Mouse (Mus musculus) MEL (cell line): ENCODE measurements around the gene Etv4. TPM values are rescaled to one million over a fixed set of nuclear protein-coding genes. Genes with fewer than 3 reads are reported as not detected.

ENCODE experiments used
- DNase-seq: peaks from one replicate; pipeline ENCODE4 v3.0.0; 2011; ENCODE audit warnings: low read depth, low spot score
- H3K27ac ChIP-seq: 2 replicates; pipeline ENCODE4 v1.5.1; 2012; ENCODE audit warnings: low read depth, mild to moderate bottlenecking, control low read depth, low read length, moderate library complexity; ENCODE audit not compliant: control insufficient read depth
- H3K27me3 ChIP-seq, 2 experiments: fragments of 150-350 bp in 1 of 2; sonication (generic) in 1 of 2; 2 replicates each; pipeline ENCODE4 v1.6.1; 2012; ENCODE audit warnings: low read length in 2 of 2, mild to moderate bottlenecking in 2 of 2, improper control_type of control experiment in 1 of 2, moderate library complexity in 1 of 2; ENCODE audit not compliant: insufficient read depth in 2 of 2, control insufficient read depth in 1 of 2
- H3K36me3 ChIP-seq, 2 experiments: 2 replicates each; pipeline ENCODE4 v1.6.1; 2012 to 2014; ENCODE audit warnings: low read length in 2 of 2, improper control_type of control experiment in 1 of 2, inconsistent platforms in 1 of 2, mild to moderate bottlenecking in 1 of 2; ENCODE audit not compliant: insufficient read depth in 2 of 2, control insufficient read depth in 1 of 2
- H3K4me1 ChIP-seq, 2 experiments: fragments of 150-350 bp in 1 of 2; sonication (generic) in 1 of 2; 2 replicates each; pipeline ENCODE4 v1.6.1; 2012; ENCODE audit warnings: low read length in 2 of 2, improper control_type of control experiment in 1 of 2, mild to moderate bottlenecking in 1 of 2; ENCODE audit not compliant: insufficient read depth in 2 of 2, control insufficient read depth in 1 of 2
- H3K4me3 ChIP-seq, 2 experiments: fragments of 150-350 bp in 1 of 2; sonication (generic) in 1 of 2; 2 replicates each; pipeline ENCODE4 v1.5.1; 2012; ENCODE audit warnings: low read depth in 2 of 2, low read length in 2 of 2, mild to moderate bottlenecking in 2 of 2, moderate library complexity in 2 of 2, control low read depth in 1 of 2, improper control_type of control experiment in 1 of 2; ENCODE audit not compliant: control insufficient read depth in 1 of 2, insufficient read depth in 1 of 2
- H3K79me2 ChIP-seq: 2 replicates; pipeline ENCODE4 v1.6.1; 2012; ENCODE audit warnings: mild to moderate bottlenecking, low read length, moderate library complexity; ENCODE audit not compliant: control insufficient read depth, poor library complexity, insufficient read depth
- H3K9ac ChIP-seq: 2 replicates; pipeline ENCODE4 v1.6.1; 2012; ENCODE audit warnings: low read depth, mild to moderate bottlenecking, control low read depth, low read length, moderate library complexity; ENCODE audit not compliant: control insufficient read depth, poor library complexity, severe bottlenecking
- H3K9me3 ChIP-seq: fragments of 150-350 bp; sonication (generic); replicated peaks from 2 replicates; pipeline ENCODE4 v1.6.1; 2012; ENCODE audit warnings: mild to moderate bottlenecking, low read length, improper control_type of control experiment, moderate library complexity; ENCODE audit not compliant: insufficient read depth
- CHD1 ChIP-seq: IDR thresholded peaks from 2 replicates; pipeline ENCODE4 v1.6.1; 2012; ENCODE audit warnings: low read depth, mild to moderate bottlenecking, inconsistent platforms, low read length, improper control_type of control experiment
- CTCF ChIP-seq, 3 experiments: IDR thresholded peaks in 2 of 3; conservative IDR thresholded peaks in 1 of 3; 2 replicates each; pipeline ENCODE4 v1.5.1; 2011 to 2012; ENCODE audit warnings: low read length in 3 of 3, low read depth in 2 of 3, mild to moderate bottlenecking in 2 of 3, improper control_type of control experiment in 1 of 3, inconsistent platforms in 1 of 3, mixed read lengths in 1 of 3, moderate library complexity in 1 of 3; ENCODE audit not compliant: control insufficient read depth in 1 of 3, insufficient read depth in 1 of 3, poor library complexity in 1 of 3, severe bottlenecking in 1 of 3
- E2F4 ChIP-seq: IDR thresholded peaks from 2 replicates; pipeline ENCODE4 v1.6.1; 2011; ENCODE audit warnings: low read depth, low read length, improper control_type of control experiment, borderline replicate concordance
- ELF1 ChIP-seq: IDR thresholded peaks from 2 replicates; pipeline ENCODE4 v1.6.1; 2014; ENCODE audit warnings: low read depth, mild to moderate bottlenecking, inconsistent platforms, low read length, improper control_type of control experiment, moderate library complexity
- EP300 ChIP-seq, 2 experiments: IDR thresholded peaks; 2 replicates each; pipeline ENCODE4 v1.6.1; 2011; ENCODE audit warnings: improper control_type of control experiment in 2 of 2, low read length in 2 of 2, low read depth in 1 of 2, mild to moderate bottlenecking in 1 of 2
- ETS1 ChIP-seq: IDR thresholded peaks from 2 replicates; pipeline ENCODE4 v1.6.1; 2012; ENCODE audit warnings: low read depth, mild to moderate bottlenecking, inconsistent platforms, low read length, improper control_type of control experiment, moderate library complexity
- GABPA ChIP-seq: IDR thresholded peaks from 2 replicates; pipeline ENCODE4 v1.6.1; 2012; ENCODE audit warnings: low read depth, mild to moderate bottlenecking, inconsistent platforms, low read length, improper control_type of control experiment, moderate library complexity
- GATA1 ChIP-seq: IDR thresholded peaks from 2 replicates; pipeline ENCODE4 v1.6.1; 2011; ENCODE audit warnings: low read depth, low read length, improper control_type of control experiment
- HCFC1 ChIP-seq: IDR thresholded peaks from 2 replicates; pipeline ENCODE4 v1.6.1; 2012; ENCODE audit warnings: low read depth, mild to moderate bottlenecking, inconsistent platforms, low read length, improper control_type of control experiment, moderate library complexity
- JUND ChIP-seq: IDR thresholded peaks from 2 replicates; pipeline ENCODE4 v1.6.1; 2011; ENCODE audit warnings: low read depth, mild to moderate bottlenecking, improper control_type of control experiment, low read length
- MAFK ChIP-seq: IDR thresholded peaks from 2 replicates; pipeline ENCODE4 v1.6.1; 2011; ENCODE audit warnings: low read depth, mild to moderate bottlenecking, low read length, improper control_type of control experiment, borderline replicate concordance
- MAZ ChIP-seq: IDR thresholded peaks from 2 replicates; pipeline ENCODE4 v1.6.1; 2012; ENCODE audit warnings: low read depth, mild to moderate bottlenecking, inconsistent platforms, low read length, improper control_type of control experiment
- MEF2A ChIP-seq: IDR thresholded peaks from 2 replicates; pipeline ENCODE4 v1.6.1; 2014; ENCODE audit warnings: low read depth, mild to moderate bottlenecking, inconsistent platforms, low read length, improper control_type of control experiment; ENCODE audit not compliant: poor library complexity, insufficient replicate concordance, severe bottlenecking; ENCODE audit errors: extremely low read depth
- MXI1 ChIP-seq: IDR thresholded peaks from 2 replicates; pipeline ENCODE4 v1.6.1; 2011; ENCODE audit warnings: mild to moderate bottlenecking, low read depth, low read length, improper control_type of control experiment
- MYB ChIP-seq: IDR thresholded peaks from 2 replicates; pipeline ENCODE4 v1.6.1; 2011; ENCODE audit warnings: mild to moderate bottlenecking, low read depth, low read length, improper control_type of control experiment
- MYC ChIP-seq: IDR thresholded peaks from 2 replicates; pipeline ENCODE4 v1.6.1; 2011; ENCODE audit warnings: low read depth, mild to moderate bottlenecking, low read length, improper control_type of control experiment, moderate library complexity
- POLR2AphosphoS5 ChIP-seq: IDR thresholded peaks from 2 replicates; pipeline ENCODE4 v1.6.1; 2012; ENCODE audit warnings: low read depth, borderline replicate concordance, mild to moderate bottlenecking, inconsistent platforms, low read length, moderate library complexity, mixed read lengths
- RAD21 ChIP-seq: IDR thresholded peaks from 2 replicates; pipeline ENCODE4 v1.6.1; 2011; ENCODE audit warnings: mild to moderate bottlenecking, low read depth, low read length, improper control_type of control experiment
- RCOR1 ChIP-seq: IDR thresholded peaks from 2 replicates; pipeline ENCODE4 v1.6.1; 2012; ENCODE audit warnings: low read depth, mild to moderate bottlenecking, inconsistent platforms, low read length, improper control_type of control experiment
- SMC3 ChIP-seq: IDR thresholded peaks from 2 replicates; pipeline ENCODE4 v1.6.1; 2011; ENCODE audit warnings: low read depth, low read length, improper control_type of control experiment
- TAL1 ChIP-seq: IDR thresholded peaks from 2 replicates; pipeline ENCODE4 v1.6.1; 2012; ENCODE audit warnings: mild to moderate bottlenecking, inconsistent platforms, low read length, moderate library complexity, mixed read lengths
- TCF12 ChIP-seq: IDR thresholded peaks from 2 replicates; pipeline ENCODE4 v1.6.1; 2014; ENCODE audit warnings: low read depth, mild to moderate bottlenecking, inconsistent platforms, low read length, improper control_type of control experiment, moderate library complexity
- USF1 ChIP-seq: IDR thresholded peaks from 2 replicates; pipeline ENCODE4 v1.6.1; 2014; ENCODE audit warnings: low read depth, mild to moderate bottlenecking, inconsistent platforms, low read length, improper control_type of control experiment, moderate library complexity
- USF2 ChIP-seq, 2 experiments: IDR thresholded peaks; 2 replicates each; pipeline ENCODE4 v1.6.1; 2011 to 2012; ENCODE audit warnings: improper control_type of control experiment in 2 of 2, low read length in 2 of 2, borderline replicate concordance in 1 of 2, inconsistent platforms in 1 of 2, low read depth in 1 of 2, mild to moderate bottlenecking in 1 of 2; ENCODE audit not compliant: insufficient read depth in 1 of 2
- ZKSCAN1 ChIP-seq: IDR thresholded peaks from 2 replicates; pipeline ENCODE4 v1.6.1; 2012; ENCODE audit warnings: low read depth, mild to moderate bottlenecking, inconsistent platforms, low read length, improper control_type of control experiment, moderate library complexity
- ZMIZ1 ChIP-seq: IDR thresholded peaks from 2 replicates; pipeline ENCODE4 v1.6.1; 2012; ENCODE audit warnings: low read depth, mild to moderate bottlenecking, inconsistent platforms, low read length, improper control_type of control experiment, moderate library complexity
- ZNF384 ChIP-seq: IDR thresholded peaks from 2 replicates; pipeline ENCODE4 v1.6.1; 2012; ENCODE audit warnings: low read depth, mild to moderate bottlenecking, inconsistent platforms, low read length, improper control_type of control experiment
- polyA plus RNA-seq, 2 experiments: library from polyadenylated mRNA; stranded (reverse) in 1 of 2; unstranded in 1 of 2; fragments of >175 nt in 1 of 2; fragments of >200 nt in 1 of 2; gene quantifications; 2 replicates each; pipeline versions ENCODE4 v1.2.1 to v1.2.4; 2012; ENCODE audit warnings: low replicate concordance in 2 of 2, low read depth in 1 of 2; ENCODE audit not compliant: insufficient read length in 2 of 2, insufficient read depth in 1 of 2, missing spikeins in 1 of 2
- total RNA-seq: library from RNA; depleted of rRNA; stranded (reverse); fragments of 300-350 nt; gene quantifications from 2 replicates; pipeline ENCODE4 v1.2.3, GENCODE M21; 2012

Etv4 gene
- total and polyA plus RNA-seq, 3 experiments: 16.5 to 22.1 TPM; not detected in 1

GRCm38 (mm10) chr11:101787432-101787831, 2.3 kb upstream of the Etv4 start:
- peaks cover 12 to 16% of the 10 kb centered on the region in 2 experiments for H3K27me3 ChIP-seq

GRCm38 (mm10) chr11:101786651-101787050, 1.5 kb upstream of the Etv4 start:
- H3K4me3 ChIP-seq: no peak overlapping the region
- H3K4me1 ChIP-seq: peaks cover 5 to 15% of the 10 kb centered on the region in 2 experiments; a peak in 3 of 4 replicates
- no peak overlapping the region for H3K27ac ChIP-seq
- no peak overlapping the region for H3K9ac ChIP-seq
- DNase-seq: no peak
- TF ChIP-seq CTCF (IDR thresholded peaks at IDR 0.05 in 2 of 3, conservative IDR thresholded peaks at IDR 0.05 in 1 of 3; ENCODE audit: control insufficient read depth in 1 of 3, insufficient read depth in 1 of 3, low read depth in 2 of 3, low read length in 3 of 3, poor library complexity in 1 of 3, severe bottlenecking in 1 of 3) (no peak), MAZ (no peak), USF2 (IDR thresholded peaks at IDR 0.05; ENCODE audit: borderline replicate concordance in 1 of 2, insufficient read depth in 1 of 2, low read depth in 1 of 2, low read length in 2 of 2) (no peak), RCOR1 (no peak), JUND (no peak), E2F4 (no peak), POLR2AphosphoS5 (no peak), MXI1 (no peak), ZNF384 (no peak), TCF12 (no peak), MEF2A (no peak), ETS1 (no peak), MYB (no peak), MYC (no peak), MAFK (no peak), RAD21 (no peak), TAL1 (no peak), GABPA (no peak), SMC3 (no peak)
- peaks cover 0 to 6% of the 10 kb centered on the region in 2 experiments; a peak in 2 of 4 replicates for H3K36me3 ChIP-seq
- H3K79me2 ChIP-seq: no peaks in the 10 kb centered on the region; the same call in 1 of the 2 replicates
- peaks cover 7 to 12% of the 10 kb centered on the region in 2 experiments for H3K27me3 ChIP-seq
- H3K9me3 ChIP-seq: no peaks in the 10 kb centered on the region

More at GRCm38 (mm10) chr11:101787432-101787831, 2.3 kb upstream of the Etv4 start:
- Histone ChIP-seq H3K27ac (no peak overlapping the region), H3K36me3 (peaks cover 0 to 6% of the 10 kb centered on the region in 2 experiments; a peak in 2 of 4 replicates), H3K4me1 (peaks cover 5 to 15% of the 10 kb centered on the region in 2 experiments; a peak in 3 of 4 replicates)
- TF ChIP-seq ELF1: no peak
- TF ChIP-seq USF1: no peak
- no peak for TF ChIP-seq HCFC1
- TF ChIP-seq CTCF (IDR thresholded peaks at IDR 0.05 in 2 of 3, conservative IDR thresholded peaks at IDR 0.05 in 1 of 3; ENCODE audit: control insufficient read depth in 1 of 3, insufficient read depth in 1 of 3, low read depth in 2 of 3, low read length in 3 of 3, poor library complexity in 1 of 3, severe bottlenecking in 1 of 3): no peak
- TF ChIP-seq GATA1: no peak
- no peak for TF ChIP-seq POLR2AphosphoS5
- TF ChIP-seq MXI1: no peak
- TF ChIP-seq ZKSCAN1: no peak
- no peak for TF ChIP-seq JUND
- no peak for TF ChIP-seq CHD1
- TF ChIP-seq TCF12: no peak
- TF ChIP-seq USF2 (IDR thresholded peaks at IDR 0.05; ENCODE audit: borderline replicate concordance in 1 of 2, insufficient read depth in 1 of 2, low read depth in 1 of 2, low read length in 2 of 2): no peak
- no peak for TF ChIP-seq EP300 (IDR thresholded peaks at IDR 0.05; ENCODE audit: low read depth in 1 of 2, low read length in 2 of 2)
- TF ChIP-seq ZMIZ1: no peak
- TF ChIP-seq MYB: no peak
- no peak for TF ChIP-seq MAFK
- TF ChIP-seq E2F4: no peak
- TF ChIP-seq, all 39 proteins: peak for 0
- no peak for DNase-seq
- no peaks in the 10 kb centered on the region; the same call in 1 of the 2 replicates for H3K79me2 ChIP-seq
- no peak overlapping the region for H3K9ac ChIP-seq
- H3K4me3 ChIP-seq: no peak overlapping the region
- H3K9me3 ChIP-seq: no peaks in the 10 kb centered on the region
